Mouse (Mus musculus): ENCODE results near the gene Ccdc148. TPM values are rescaled to one million over a fixed set of nuclear protein-coding genes. Genes with fewer than 3 reads are reported as not detected.

Gene Ccdc148
- polyA plus RNA-seq, 1 experiment, result 0.06 TPM

DNA sequence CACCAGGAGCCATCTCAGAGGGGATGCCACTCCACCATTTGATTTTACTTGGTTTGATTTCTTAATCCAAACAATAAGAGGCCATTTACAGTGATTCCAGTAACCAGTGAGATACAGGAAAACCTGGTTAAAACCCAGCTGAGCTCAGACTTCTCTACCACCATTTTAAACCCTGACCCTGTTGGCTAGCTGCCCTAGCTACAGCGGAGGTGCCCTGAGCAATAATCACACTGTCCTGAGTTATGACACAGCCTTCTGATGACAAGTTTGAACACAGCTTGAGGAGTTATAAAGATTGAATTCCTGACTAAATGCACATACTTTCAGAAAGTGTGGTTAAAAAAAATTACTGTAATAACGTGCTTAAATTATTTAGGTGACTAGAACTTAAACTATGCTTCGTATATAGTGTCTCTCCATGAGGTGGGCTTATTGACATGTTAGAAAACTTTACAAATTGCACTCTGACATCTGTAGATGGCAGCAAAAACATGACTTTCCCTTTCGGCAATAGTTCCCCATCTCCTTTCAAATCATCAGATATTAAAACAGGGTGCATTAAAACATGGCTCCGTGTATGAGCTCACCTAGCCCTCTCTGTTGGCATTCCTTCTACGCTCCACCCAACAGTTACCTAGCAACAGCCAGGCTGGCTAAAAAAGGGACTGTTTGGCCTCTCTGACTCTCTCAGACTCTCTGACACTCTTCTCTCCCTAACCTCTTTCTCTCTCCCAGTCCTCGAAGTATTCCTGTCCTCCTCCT, 330.3 kb downstream of the Ccdc148 start:
- Histone ChIP-seq H3ac (ENCODE audit: control insufficient read depth, insufficient read length) (no peak overlapping the region), H3K79me2 (ENCODE audit: control insufficient read depth, insufficient read depth) (no peaks in the 10 kb centered on the region), H3K4me3 (no peak overlapping the region), H3K27me3 (ENCODE audit: control insufficient read depth, insufficient read depth, insufficient read length) (no peaks in the 10 kb centered on the region), H3K36me3 (ENCODE audit: control insufficient read depth, insufficient read depth) (no peaks in the 10 kb centered on the region), H3K4me2 (ENCODE audit: low read depth) (no peak overlapping the region)
- TF ChIP-seq MAX (IDR thresholded peaks at IDR 0.05; ENCODE audit: low read depth) (no peak), MYOD1 (IDR thresholded peaks at IDR 0.05; ENCODE audit: control insufficient read depth in 1 of 3, insufficient read length in 2 of 3, low read depth in 2 of 3) (no peak), MYOG (IDR thresholded peaks at IDR 0.05; ENCODE audit: control insufficient read depth in 1 of 3, insufficient read depth in 1 of 3, insufficient read length in 2 of 3, low read depth in 2 of 3) (no peak), TCF3 (IDR thresholded peaks at IDR 0.05; ENCODE audit: insufficient read length, low read depth) (no peak), E2F4 (IDR thresholded peaks at IDR 0.05; ENCODE audit: insufficient read depth) (no peak), CEBPB (IDR thresholded peaks at IDR 0.05; ENCODE audit: insufficient read depth, poor library complexity, severe bottlenecking) (no peak), TCF12 (IDR thresholded peaks at IDR 0.05; ENCODE audit: insufficient read depth, poor library complexity, severe bottlenecking) (no peak), POLR2A (IDR thresholded peaks at IDR 0.05; ENCODE audit: insufficient read length, low read depth) (no peak), SRF (IDR thresholded peaks at IDR 0.05; ENCODE audit: control insufficient read depth, insufficient read length, low read depth) (no peak), USF1 (IDR thresholded peaks at IDR 0.05; ENCODE audit: low read depth) (no peak), REST (IDR thresholded peaks at IDR 0.05; ENCODE audit: insufficient read depth, insufficient read length) (no peak), POLR2AphosphoS2 (IDR thresholded peaks at IDR 0.05; ENCODE audit: insufficient read length, low read depth) (no peak)

DNA sequence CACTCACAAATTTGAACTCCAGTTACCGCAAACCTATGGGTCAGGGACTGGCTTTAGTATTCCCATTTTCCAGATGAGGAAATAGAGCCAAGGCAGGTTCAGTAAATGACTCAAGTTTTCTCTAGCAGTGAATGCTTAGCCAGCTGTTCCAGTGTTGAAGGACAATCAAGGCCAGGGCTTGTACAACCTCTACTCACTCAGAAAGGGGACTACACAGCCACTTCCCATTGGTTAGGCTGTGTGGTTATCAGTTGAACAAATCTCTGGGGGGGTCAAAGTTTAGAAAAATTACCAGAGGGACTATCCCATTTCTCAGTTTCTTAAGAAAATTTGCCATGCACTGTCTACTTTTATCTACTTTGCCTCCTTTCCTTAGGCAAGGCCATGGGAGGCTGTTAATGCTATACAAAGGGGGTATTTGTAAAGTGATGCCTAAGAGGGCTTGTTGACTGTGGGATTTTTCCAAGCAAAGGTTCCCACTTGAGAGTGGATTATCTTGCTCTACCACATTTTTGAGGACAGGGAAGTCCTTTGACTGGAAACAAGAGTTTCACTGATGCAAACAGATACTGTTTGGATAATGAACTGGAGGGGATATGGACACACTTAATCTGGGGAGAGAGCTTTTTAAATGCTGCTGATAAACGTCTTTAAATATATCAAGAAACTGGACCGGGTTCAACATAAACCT, 331.4 kb downstream of the Ccdc148 start:
- H3K79me2 ChIP-seq (ENCODE audit: control insufficient read depth, insufficient read depth), result no peaks in the 10 kb centered on the region
- no peaks in the 10 kb centered on the region for H3K36me3 ChIP-seq (ENCODE audit: control insufficient read depth, insufficient read depth)
- no peak overlapping the region for H3K4me2 ChIP-seq (ENCODE audit: low read depth)

DNA sequence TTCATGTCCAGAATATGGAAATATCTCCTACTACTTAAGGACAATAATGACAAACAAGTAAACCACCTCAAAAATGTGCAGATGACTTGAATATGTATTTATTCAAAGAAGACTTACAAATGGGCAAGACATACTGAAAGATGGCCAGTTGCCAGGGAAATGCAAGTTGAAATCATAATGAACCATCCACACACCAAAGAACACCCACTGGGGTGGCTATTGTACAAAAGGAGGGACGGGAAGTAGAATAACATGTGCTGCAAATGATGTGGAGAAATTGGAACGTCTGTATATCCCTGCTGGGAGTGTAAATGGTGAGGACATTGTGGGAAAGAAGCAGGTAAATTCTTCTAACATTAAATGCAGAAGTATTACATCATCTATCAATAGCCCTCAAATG, 347.5 kb downstream of the Ccdc148 start:
- H3K4me3 ChIP-seq, result no peak overlapping the region
- H3K79me2 ChIP-seq (ENCODE audit: control insufficient read depth, insufficient read depth), result no peaks in the 10 kb centered on the region
- no peak overlapping the region for H3ac ChIP-seq (ENCODE audit: control insufficient read depth, insufficient read length)
- TF ChIP-seq MAX (IDR thresholded peaks at IDR 0.05; ENCODE audit: low read depth), result no peak
- TF ChIP-seq CEBPB (IDR thresholded peaks at IDR 0.05; ENCODE audit: insufficient read depth, poor library complexity, severe bottlenecking), result no peak
- no peak for TF ChIP-seq MYOD1 (IDR thresholded peaks at IDR 0.05; ENCODE audit: control insufficient read depth in 1 of 3, insufficient read length in 2 of 3, low read depth in 2 of 3)
- TF ChIP-seq POLR2AphosphoS2 (IDR thresholded peaks at IDR 0.05; ENCODE audit: insufficient read length, low read depth), result no peak
- TF ChIP-seq TCF3 (IDR thresholded peaks at IDR 0.05; ENCODE audit: insufficient read length, low read depth), result no peak
- no peak for TF ChIP-seq SRF (IDR thresholded peaks at IDR 0.05; ENCODE audit: control insufficient read depth, insufficient read length, low read depth)
- no peak for TF ChIP-seq POLR2A (IDR thresholded peaks at IDR 0.05; ENCODE audit: insufficient read length, low read depth)
- no peaks in the 10 kb centered on the region for H3K36me3 ChIP-seq (ENCODE audit: control insufficient read depth, insufficient read depth)
- H3K4me2 ChIP-seq (ENCODE audit: low read depth), result no peak overlapping the region
- no peaks in the 10 kb centered on the region for H3K27me3 ChIP-seq (ENCODE audit: control insufficient read depth, insufficient read depth, insufficient read length)

More for the DNA sequence above, 331.4 kb downstream of the Ccdc148 start:
- Histone ChIP-seq H3K27me3 (ENCODE audit: control insufficient read depth, insufficient read depth, insufficient read length) (no peaks in the 10 kb centered on the region), H3K4me3 (no peak overlapping the region), H3ac (ENCODE audit: control insufficient read depth, insufficient read length) (no peak overlapping the region)
- TF ChIP-seq MAX (IDR thresholded peaks at IDR 0.05; ENCODE audit: low read depth), result no peak
- no peak for TF ChIP-seq TCF3 (IDR thresholded peaks at IDR 0.05; ENCODE audit: insufficient read length, low read depth)
- no peak for TF ChIP-seq MYOG (IDR thresholded peaks at IDR 0.05; ENCODE audit: control insufficient read depth in 1 of 3, insufficient read depth in 1 of 3, insufficient read length in 2 of 3, low read depth in 2 of 3)
- TF ChIP-seq MYOD1 (IDR thresholded peaks at IDR 0.05; ENCODE audit: control insufficient read depth in 1 of 3, insufficient read length in 2 of 3, low read depth in 2 of 3), result no peak
- TF ChIP-seq POLR2AphosphoS2 (IDR thresholded peaks at IDR 0.05; ENCODE audit: insufficient read length, low read depth), result no peak
- TF ChIP-seq REST (IDR thresholded peaks at IDR 0.05; ENCODE audit: insufficient read depth, insufficient read length), result no peak
- TF ChIP-seq POLR2A (IDR thresholded peaks at IDR 0.05; ENCODE audit: insufficient read length, low read depth), result no peak
- no peak for TF ChIP-seq USF1 (IDR thresholded peaks at IDR 0.05; ENCODE audit: low read depth)

DNA sequence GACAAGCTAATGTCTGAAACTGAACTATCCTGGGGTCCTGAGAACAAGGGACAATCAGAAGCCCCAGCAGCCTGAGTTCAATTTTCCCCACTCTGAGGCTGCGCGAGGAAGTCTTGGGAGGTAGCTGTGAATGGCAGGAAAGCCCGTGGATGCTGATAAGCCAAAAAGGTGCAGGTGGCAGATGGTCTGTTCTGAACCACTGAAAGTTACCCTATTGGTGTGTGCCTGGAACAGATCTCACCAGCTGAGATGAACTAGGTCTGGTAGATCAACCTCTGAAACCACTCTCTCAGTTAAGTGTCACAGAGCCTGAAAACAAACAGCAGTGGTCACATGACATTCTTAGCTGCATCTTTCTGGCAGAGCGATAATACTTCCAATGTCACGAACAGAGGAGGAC, 360.9 kb downstream of the Ccdc148 start:
- Histone ChIP-seq H3K27me3 (ENCODE audit: control insufficient read depth, insufficient read depth, insufficient read length) (no peaks in the 10 kb centered on the region), H3K4me2 (ENCODE audit: low read depth) (no peak overlapping the region), H3K4me3 (no peak overlapping the region), H3K79me2 (ENCODE audit: control insufficient read depth, insufficient read depth) (no peaks in the 10 kb centered on the region), H3ac (ENCODE audit: control insufficient read depth, insufficient read length) (no peak overlapping the region), H3K36me3 (ENCODE audit: control insufficient read depth, insufficient read depth) (no peaks in the 10 kb centered on the region)
- TF ChIP-seq POLR2A (IDR thresholded peaks at IDR 0.05; ENCODE audit: insufficient read length, low read depth) (no peak), TCF3 (IDR thresholded peaks at IDR 0.05; ENCODE audit: insufficient read length, low read depth) (no peak), CEBPB (IDR thresholded peaks at IDR 0.05; ENCODE audit: insufficient read depth, poor library complexity, severe bottlenecking) (no peak), POLR2AphosphoS2 (IDR thresholded peaks at IDR 0.05; ENCODE audit: insufficient read length, low read depth) (no peak), REST (IDR thresholded peaks at IDR 0.05; ENCODE audit: insufficient read depth, insufficient read length) (no peak), E2F4 (IDR thresholded peaks at IDR 0.05; ENCODE audit: insufficient read depth) (no peak), MYOD1 (IDR thresholded peaks at IDR 0.05; ENCODE audit: control insufficient read depth in 1 of 3, insufficient read length in 2 of 3, low read depth in 2 of 3) (no peak), MYOG (IDR thresholded peaks at IDR 0.05; ENCODE audit: control insufficient read depth in 1 of 3, insufficient read depth in 1 of 3, insufficient read length in 2 of 3, low read depth in 2 of 3) (no peak)

Measured in myocyte (in vitro differentiated cells).